Mouse (Mus musculus): ENCODE measurements around the gene Orai2. TPM values are rescaled to one million over a fixed set of nuclear protein-coding genes. Genes with fewer than 3 reads are reported as not detected.

The Orai2 gene
- polyA plus RNA-seq, 1 experiment from 2014 or later = 14.6 TPM

DNA sequence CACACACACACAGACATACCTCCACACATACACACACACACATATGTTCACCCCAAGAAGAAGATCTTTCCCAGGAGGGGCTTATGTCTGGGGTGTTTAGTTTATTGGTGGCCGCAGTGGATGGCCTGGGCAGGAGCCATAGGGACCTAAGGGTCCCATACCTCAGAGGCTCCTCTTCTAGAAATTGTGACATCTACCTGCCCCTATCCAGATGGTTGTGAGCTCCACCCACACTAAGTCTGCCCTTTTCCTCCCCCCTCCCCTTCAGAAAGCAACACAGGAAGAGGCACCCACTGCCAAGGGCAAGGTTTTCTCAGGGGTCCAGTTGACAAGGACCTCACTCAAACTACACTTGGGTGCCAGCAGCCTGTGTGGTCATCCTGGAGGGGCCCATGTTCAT lies 23.6 kb downstream of the Orai2 start:
- no peaks in the 10 kb centered on the region for H3K9me3 ChIP-seq
- no peak overlapping the region for H3K4me3 ChIP-seq
- ATAC-seq (ENCODE audit: low FRiP score, low read depth) = no peak
- H3K27me3 ChIP-seq = no peaks in the 10 kb centered on the region
- H3K9ac ChIP-seq (replicated peaks) = no peak overlapping the region
- no peak overlapping the region for H3K27ac ChIP-seq (replicated peaks)
- H3K36me3 ChIP-seq = 0 out of 2 replicates have a peak, but pooled peaks cover 7% of the 10 kb centered on the region
- no peaks in the 10 kb centered on the region for H3K4me1 ChIP-seq
- H3K4me2 ChIP-seq (replicated peaks) = no peak overlapping the region
- 100% methylated on average over 1 of the region's 1 CpGs for WGBS

DNA sequence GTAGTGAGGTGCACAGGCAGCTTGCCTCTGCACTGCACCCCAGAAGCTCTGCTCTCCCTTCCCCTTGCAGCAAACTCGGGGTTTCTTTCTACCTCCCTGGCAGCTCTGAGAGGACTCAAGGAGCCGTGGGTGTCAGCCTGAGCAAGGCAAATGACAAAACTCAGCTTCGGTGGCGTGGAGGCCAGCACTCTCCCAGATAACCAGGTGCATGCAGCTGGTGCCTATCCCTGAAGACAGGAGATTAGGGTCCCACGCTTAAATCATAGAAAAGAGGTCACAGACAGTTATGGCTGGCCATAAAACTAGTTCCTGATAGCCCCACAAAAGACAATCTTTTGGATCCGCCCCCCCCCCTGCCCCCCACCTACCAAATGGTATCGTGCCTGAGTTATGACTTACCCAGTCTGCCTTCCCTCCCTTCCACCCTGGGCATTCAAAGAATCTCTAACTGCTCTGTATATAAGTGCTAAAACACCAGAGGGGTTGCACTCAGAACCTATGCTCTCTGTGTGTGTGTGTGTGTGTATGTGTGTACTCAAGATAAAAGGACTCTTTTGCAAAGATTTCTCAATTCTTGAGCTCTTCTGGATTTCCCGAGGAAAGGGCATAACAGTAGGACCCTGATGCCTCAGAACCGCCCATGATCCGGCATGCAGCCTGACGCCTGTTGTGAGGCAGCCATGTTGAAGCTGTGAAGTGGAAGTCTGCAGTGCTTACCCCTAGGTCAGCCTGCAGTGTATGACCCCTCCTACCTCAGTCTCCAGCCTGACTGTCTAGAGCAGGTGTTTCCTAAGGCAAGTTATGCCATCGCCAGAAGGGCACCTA lies 25.7 kb downstream of the Orai2 start:
- Histone ChIP-seq H3K9ac (replicated peaks) (no peak overlapping the region), H3K27me3 (no peaks in the 10 kb centered on the region), H3K4me3 (no peak overlapping the region), H3K4me2 (replicated peaks) (no peak overlapping the region), H3K27ac (replicated peaks) (no peak overlapping the region), H3K9me3 (no peaks in the 10 kb centered on the region), H3K4me1 (no peaks in the 10 kb centered on the region), H3K36me3 (peaks cover 27% of the 10 kb centered on the region)
- ATAC-seq (ENCODE audit: low FRiP score, low read depth) = no peak
- WGBS = 80% methylated on average over 12 of the region's 12 CpGs

DNA sequence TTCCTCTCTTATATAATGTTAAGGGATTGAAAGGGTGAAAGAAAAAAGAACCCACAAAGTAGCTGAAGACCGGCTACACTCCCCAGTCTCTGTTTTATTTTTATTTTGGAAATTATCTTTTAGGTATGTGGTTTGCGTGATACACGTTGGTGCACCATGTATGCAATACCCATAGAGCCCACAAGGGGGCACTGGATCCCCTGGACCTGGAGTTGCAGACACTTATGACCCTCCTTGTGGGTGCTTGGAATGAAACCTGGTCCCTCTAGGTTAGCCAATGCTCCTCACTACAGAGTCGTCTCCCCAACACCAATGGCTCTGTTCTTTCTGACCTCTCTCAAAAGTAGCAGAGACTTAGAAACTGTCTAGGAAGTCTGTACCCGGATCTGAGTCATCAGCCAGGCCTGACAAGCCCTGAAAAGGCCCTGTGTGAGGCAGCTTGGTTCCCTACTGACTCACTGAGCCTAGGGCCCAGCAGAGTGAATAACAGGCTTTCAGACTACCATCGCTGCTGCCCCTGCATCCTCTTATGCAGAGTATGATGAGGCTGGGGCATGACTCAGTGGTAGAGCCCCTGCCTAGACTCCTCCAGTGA lies 27.3 kb downstream of the Orai2 start:
- peaks cover 33% of the 10 kb centered on the region for H3K36me3 ChIP-seq

DNA sequence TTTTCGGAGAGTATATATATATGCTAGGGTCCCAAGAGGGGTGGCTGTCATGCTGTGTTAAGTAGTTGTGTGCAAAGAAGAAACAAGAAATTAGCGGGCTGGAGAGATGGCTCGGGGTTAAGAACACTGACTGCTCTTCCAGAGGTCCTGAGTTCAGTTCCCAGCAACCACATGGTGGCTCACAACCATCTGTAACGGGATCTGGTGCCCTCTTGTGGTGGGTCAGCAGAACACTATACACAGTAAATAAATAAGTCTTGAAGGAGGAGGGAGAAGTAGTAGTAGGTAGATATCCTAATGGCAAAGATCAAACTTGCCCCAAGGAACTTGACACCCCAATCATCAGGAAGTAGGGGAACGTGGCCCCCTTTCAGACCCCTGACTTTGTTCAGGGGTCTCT lies 27.8 kb downstream of the Orai2 start:
- no peak for ATAC-seq (ENCODE audit: low FRiP score, low read depth)
- Histone ChIP-seq H3K9ac (replicated peaks) (no peak overlapping the region), H3K4me2 (replicated peaks) (no peak overlapping the region), H3K4me3 (no peak overlapping the region), H3K27ac (replicated peaks) (no peak overlapping the region), H3K27me3 (no peaks in the 10 kb centered on the region), H3K36me3 (peaks cover 33% of the 10 kb centered on the region), H3K4me1 (0 out of 2 replicates have a peak, but pooled peaks cover 4% of the 10 kb centered on the region), H3K9me3 (no peaks in the 10 kb centered on the region)
- whole genome bisulfite sequencing = 84% methylated on average over 5 of the region's 5 CpGs

More for the DNA sequence above, 27.3 kb downstream of the Orai2 start:
- Histone ChIP-seq H3K9me3 (no peaks in the 10 kb centered on the region), H3K4me2 (replicated peaks) (no peak overlapping the region), H3K27ac (replicated peaks) (no peak overlapping the region), H3K9ac (replicated peaks) (no peak overlapping the region), H3K4me3 (no peak overlapping the region), H3K4me1 (0 out of 2 replicates have a peak, but pooled peaks cover 2% of the 10 kb centered on the region), H3K27me3 (no peaks in the 10 kb centered on the region)
- ATAC-seq (ENCODE audit: low FRiP score, low read depth) = no peak
- WGBS = 91% methylated on average over 6 of the region's 6 CpGs

DNA sequence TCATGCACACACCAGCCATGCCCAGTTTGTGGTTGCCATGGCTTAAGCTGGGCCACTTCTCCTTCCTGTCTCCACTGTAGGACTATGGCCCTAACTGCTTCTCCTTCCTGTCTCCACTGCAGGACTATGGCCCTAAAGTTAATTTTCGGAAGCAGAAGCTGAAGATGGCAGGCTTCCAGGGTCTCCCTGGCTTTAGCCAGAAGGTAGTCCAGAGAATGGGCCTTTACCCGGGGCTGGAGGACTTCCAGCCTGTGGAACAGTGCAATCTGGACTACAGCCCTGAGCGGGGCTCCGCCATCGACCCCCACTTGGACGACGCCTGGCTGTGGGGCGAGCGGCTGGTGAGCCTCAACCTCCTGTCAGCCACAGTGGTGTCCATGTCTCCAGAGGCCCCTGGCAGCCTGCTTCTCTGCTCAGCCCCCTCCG lies 30.4 kb downstream of the Orai2 start:
- Histone ChIP-seq H3K9ac (replicated peaks) (no peak overlapping the region), H3K9me3 (no peaks in the 10 kb centered on the region), H3K4me3 (no peak overlapping the region), H3K27me3 (no peaks in the 10 kb centered on the region), H3K4me1 (peaks cover 16% of the 10 kb centered on the region), H3K4me2 (replicated peaks) (no peak overlapping the region), H3K36me3 (peaks cover 33% of the 10 kb centered on the region), H3K27ac (replicated peaks) (no peak overlapping the region)
- WGBS = 90% methylated on average over 10 of the region's 10 CpGs
- ATAC-seq (ENCODE audit: low FRiP score, low read depth) = no peak

DNA sequence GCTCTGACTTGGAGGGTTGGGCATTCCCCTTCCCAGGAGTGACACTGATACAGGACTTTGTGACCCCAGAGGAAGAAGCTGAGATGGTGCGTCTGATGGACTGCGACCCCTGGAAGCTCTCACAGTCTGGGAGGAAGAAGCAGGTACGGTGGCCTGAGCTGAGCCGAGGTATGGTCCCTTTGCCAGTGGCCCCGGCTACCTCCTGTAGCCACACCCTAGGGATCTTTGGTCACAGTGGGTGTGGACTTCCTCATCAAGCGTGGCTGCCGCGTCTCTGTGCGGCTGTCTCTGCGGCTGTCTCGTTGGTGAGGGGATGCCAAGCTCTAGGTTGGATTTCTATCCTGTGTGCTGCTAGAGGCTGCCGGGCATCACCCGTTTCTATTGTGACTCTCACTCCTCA lies 31.1 kb downstream of the Orai2 start:
- Histone ChIP-seq H3K9me3 (no peaks in the 10 kb centered on the region), H3K27me3 (no peaks in the 10 kb centered on the region), H3K4me2 (replicated peaks) (no peak overlapping the region), H3K27ac (replicated peaks) (no peak overlapping the region), H3K36me3 (peaks cover 33% of the 10 kb centered on the region), H3K4me3 (no peak overlapping the region), H3K9ac (replicated peaks) (no peak overlapping the region), H3K4me1 (peaks cover 23% of the 10 kb centered on the region)
- WGBS = 97% methylated on average over 13 of the region's 13 CpGs
- ATAC-seq (ENCODE audit: low FRiP score, low read depth) = no peak

DNA sequence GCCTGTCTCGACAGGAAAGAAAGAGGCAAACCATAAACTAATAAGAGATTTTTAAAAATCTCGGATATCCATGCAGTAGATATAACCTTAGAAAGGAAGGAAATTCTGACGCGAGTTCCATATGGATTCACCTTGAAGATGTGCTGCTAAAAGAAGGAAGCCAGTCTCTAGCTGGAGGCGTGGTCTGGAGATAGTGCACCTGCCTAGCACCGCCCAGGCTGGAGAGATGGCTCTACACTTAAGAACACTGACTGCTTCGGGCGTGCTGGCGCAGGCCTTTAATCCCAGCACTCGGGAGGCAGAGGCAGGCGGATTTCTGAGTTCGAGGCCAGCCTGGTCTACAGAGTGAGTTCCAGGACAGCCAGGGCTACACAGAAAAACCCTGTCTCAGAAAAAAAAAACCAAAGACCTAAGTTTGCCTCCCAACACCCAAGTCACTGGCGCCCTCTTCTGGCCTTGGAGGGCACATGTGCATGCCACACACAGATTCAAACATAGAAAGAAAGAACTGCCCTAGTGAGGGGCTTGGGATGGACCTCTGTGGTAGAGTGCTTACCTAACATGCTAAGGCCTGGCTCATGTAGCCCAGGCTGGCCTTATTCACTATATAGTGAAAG lies 32.7 kb downstream of the Orai2 start:
- no peak overlapping the region for H3K9ac ChIP-seq (replicated peaks)
- no peaks in the 10 kb centered on the region for H3K9me3 ChIP-seq
- H3K4me2 ChIP-seq (replicated peaks) = no peak overlapping the region
- H3K27ac ChIP-seq (replicated peaks) = no peak overlapping the region
- H3K27me3 ChIP-seq = no peaks in the 10 kb centered on the region
- peaks cover 24% of the 10 kb centered on the region for H3K4me1 ChIP-seq
- peaks cover 44% of the 10 kb centered on the region for H3K36me3 ChIP-seq
- WGBS = 71% methylated on average over 13 of the region's 13 CpGs
- ATAC-seq (ENCODE audit: low FRiP score, low read depth) = no peak
- H3K4me3 ChIP-seq = no peak overlapping the region

DNA sequence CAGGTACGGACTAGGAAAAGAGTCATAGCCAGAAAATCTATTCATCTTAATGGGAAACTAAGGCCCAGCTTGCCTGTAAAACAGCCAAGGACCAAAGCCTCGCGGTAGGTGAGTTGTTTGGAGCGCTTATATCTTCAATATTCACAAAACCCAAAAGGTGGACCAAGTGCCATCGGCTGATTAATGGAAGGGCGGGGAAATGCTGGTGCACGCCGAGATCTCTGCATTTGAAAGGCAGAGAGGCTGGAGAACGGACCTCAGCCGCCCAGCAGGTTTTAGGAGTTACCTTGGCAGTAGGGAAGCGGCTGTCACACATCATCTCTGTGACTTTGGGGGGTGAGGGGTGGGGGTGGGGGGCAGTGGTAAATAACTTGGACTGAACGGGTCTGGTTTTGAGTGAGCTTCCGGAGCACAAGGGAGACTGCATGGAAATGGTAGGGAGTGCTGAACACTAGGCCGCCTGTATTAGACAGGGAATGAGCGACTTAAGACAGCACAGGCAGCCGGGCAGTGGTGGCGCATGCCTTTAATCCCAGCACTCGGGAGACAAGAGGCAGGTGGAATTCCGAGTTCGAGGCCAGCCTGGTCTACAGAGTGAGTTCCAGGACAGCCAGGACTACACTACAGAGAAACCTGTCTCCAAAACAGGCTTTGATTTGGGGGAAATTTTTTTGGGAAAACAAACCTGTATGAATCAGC lies 34.1 kb downstream of the Orai2 start:
- 0 out of 2 replicates have a peak overlapping the region, but pooled peaks have one; percentile 17 for H3K27ac ChIP-seq (replicated peaks)
- peak overlapping the region; percentile 74 for H3K4me3 ChIP-seq
- H3K4me1 ChIP-seq = peaks cover 24% of the 10 kb centered on the region
- no peaks in the 10 kb centered on the region for H3K9me3 ChIP-seq
- peak overlapping the region; percentile 91 for H3K4me2 ChIP-seq (replicated peaks)
- H3K36me3 ChIP-seq = peaks cover 46% of the 10 kb centered on the region
- WGBS = 8% methylated on average over 20 of the region's 20 CpGs
- no peaks in the 10 kb centered on the region for H3K27me3 ChIP-seq
- peak overlapping the region; percentile 71 for H3K9ac ChIP-seq (replicated peaks)
- 0 out of 2 replicates have a peak, but pooled peaks have one; percentile 32 for ATAC-seq (ENCODE audit: low FRiP score, low read depth)

DNA sequence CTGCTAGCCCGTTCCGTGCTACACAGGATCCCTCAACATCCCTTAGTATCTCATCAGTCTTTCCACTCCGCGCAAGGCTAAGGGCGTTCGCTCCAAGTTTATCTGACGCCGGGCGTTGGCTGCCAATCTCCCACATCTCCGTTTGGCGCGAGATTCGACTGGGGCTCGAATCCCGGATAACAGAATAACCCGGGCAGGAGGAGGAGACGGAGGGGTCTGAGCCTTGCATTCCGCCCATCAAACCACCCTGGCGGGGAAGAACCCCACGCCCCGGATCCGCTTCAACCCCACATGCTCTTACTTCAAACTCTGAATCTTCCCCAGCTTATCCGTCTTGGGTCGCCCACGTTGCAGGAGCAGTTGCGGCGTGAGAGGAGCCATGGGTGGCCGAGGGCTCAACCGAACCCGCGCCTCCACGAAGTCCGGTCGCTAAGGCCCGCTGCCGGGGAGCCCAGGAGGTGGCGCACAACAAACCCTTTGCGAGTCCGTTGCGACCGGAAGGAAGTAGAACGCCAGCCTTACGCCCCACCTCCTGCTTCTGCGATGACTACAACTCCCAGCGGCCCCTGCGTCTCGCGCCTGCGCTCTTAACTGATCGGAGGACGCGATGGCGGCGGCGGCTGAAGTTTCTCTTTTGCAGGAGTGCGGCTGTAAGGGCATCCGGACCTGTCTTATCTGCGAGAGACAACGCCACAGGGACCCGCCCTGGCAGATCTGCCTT lies 34.8 kb downstream of the Orai2 start, which contains the start of the genes Lrwd1 and Alkbh4:
Gene Lrwd1, minus strand, starts transcription at position 504 of the 721 bp plus-strand sequence.
Gene Alkbh4, plus strand, starts transcription at position 576 of the 721 bp plus-strand sequence.
- peak within 1 kb of the TSS; percentile 91 for H3K4me2 ChIP-seq (replicated peaks)
- H3K36me3 ChIP-seq = peaks cover 46% of the 10 kb centered on the region
- no peaks in the 10 kb centered on the region for H3K9me3 ChIP-seq
- H3K4me1 ChIP-seq = peaks cover 24% of the 10 kb centered on the region
- H3K27me3 ChIP-seq = no peaks in the 10 kb centered on the region
- H3K4me3 ChIP-seq = peak within 1 kb of the TSS; percentile 74
- WGBS = 1% methylated on average over 60 of the region's 60 CpGs
- peak; percentile 89 for ATAC-seq (ENCODE audit: low FRiP score, low read depth)
- 0 out of 2 replicates have a peak within 1 kb of the TSS, but pooled peaks have one; percentile 17 for H3K27ac ChIP-seq (replicated peaks)
- peak within 1 kb of the TSS; percentile 78 for H3K9ac ChIP-seq (replicated peaks)

DNA sequence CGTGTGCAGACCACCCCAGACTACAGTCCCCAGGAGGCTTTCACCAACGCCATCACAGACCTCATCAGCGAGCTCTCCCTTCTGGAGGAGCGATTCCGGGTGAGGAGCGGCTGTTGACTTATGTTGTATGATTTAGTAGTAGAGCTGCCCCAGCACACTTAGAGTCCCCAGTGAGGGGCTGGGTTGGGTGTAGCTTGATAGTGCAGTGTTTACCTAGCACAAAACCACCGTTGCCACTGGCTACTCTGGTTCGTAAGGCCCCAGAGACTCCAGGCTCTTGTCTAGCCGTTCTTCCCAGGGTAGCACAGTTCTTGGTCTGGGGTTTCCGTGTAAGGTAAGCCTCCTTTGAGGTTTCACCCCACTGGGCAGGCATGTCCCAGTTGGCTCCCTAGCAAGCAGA lies 48.3 kb downstream of the Orai2 start:
- no peak overlapping the region for H3K27ac ChIP-seq (replicated peaks)
- ATAC-seq (ENCODE audit: low FRiP score, low read depth) = no peak

DNA sequence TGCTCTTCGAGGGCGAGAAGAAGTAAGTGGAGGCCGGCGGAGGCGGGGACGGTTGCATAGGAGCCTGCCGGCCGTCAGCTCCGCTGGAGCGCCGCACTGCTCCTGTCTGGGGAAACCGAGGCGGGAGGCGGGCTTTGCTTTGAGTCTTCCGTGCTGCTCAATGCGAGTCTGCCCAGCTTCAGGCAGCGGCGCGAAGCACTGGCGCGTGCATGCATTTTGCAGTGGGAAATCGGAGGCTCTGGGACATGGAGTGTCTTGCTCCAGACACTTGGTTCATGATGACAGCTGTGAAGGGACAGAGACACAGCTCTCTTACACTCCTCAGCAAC lies 53.8 kb downstream of the Orai2 start:
- no peak; the same call in none of the 2 replicates for ATAC-seq (ENCODE audit: low FRiP score, low read depth)
- Histone ChIP-seq H3K27ac (replicated peaks) (peak overlapping the region; percentile 70), H3K9ac (replicated peaks) (peak overlapping the region; percentile 94), H3K36me3 (peaks cover 21% of the 10 kb centered on the region), H3K27me3 (no peaks in the 10 kb centered on the region), H3K4me3 (peak overlapping the region; percentile 94), H3K9me3 (no peaks in the 10 kb centered on the region), H3K4me2 (replicated peaks) (peak overlapping the region; percentile 90), H3K4me1 (peaks cover 24% of the 10 kb centered on the region)
- WGBS = under 1% methylated on average over 22 of the region's 22 CpGs

More for the DNA sequence above, 48.3 kb downstream of the Orai2 start:
- whole genome bisulfite sequencing = 88% methylated on average over 10 of the region's 10 CpGs
- Histone ChIP-seq H3K27me3 (no peaks in the 10 kb centered on the region), H3K9me3 (no peaks in the 10 kb centered on the region), H3K4me3 (no peak overlapping the region), H3K4me2 (replicated peaks) (no peak overlapping the region), H3K4me1 (peaks cover 13% of the 10 kb centered on the region), H3K9ac (replicated peaks) (no peak overlapping the region), H3K36me3 (peaks cover 65% of the 10 kb centered on the region)

All from midbrain, embryonic 12.5 days (tissue).